Mouse (Mus musculus) stomach, embryonic 16.5 days (tissue): Measurements from ENCODE around the gene Kif22. TPM values are rescaled to one million over a fixed set of nuclear protein-coding genes. Genes with fewer than 3 reads are reported as not detected.

Source experiments
- ATAC-seq: fragments of 200-750 bp; cut with Nextera tagmentation; 2 replicates; pipeline ENCODE4 v1.8.0; 2017; ENCODE audit warnings: moderate number of reproducible peaks, moderate TSS enrichment; ENCODE audit not compliant: insufficient read depth, low FRiP score
- H3K27ac ChIP-seq: fragments of 300-500 bp; sonication (generic); 2 replicates; pipeline ENCODE4 v1.5.1; 2014; ENCODE audit warnings: low read length
- H3K27me3 ChIP-seq: fragments of 300-500 bp; sonication (generic); 2 replicates; pipeline ENCODE4 v1.6.1; 2014; ENCODE audit warnings: low read length, control low read depth, mixed read lengths; ENCODE audit not compliant: control insufficient read depth, insufficient read depth
- H3K36me3 ChIP-seq: fragments of 300-500 bp; sonication (generic); 2 replicates; pipeline ENCODE4 v1.6.1; 2014; ENCODE audit warnings: low read length; ENCODE audit not compliant: control insufficient read depth, insufficient read depth
- H3K4me1 ChIP-seq: fragments of 300-500 bp; sonication (generic); 2 replicates; pipeline ENCODE4 v1.6.1; 2014; ENCODE audit warnings: low read length, control low read depth, mixed read lengths; ENCODE audit not compliant: control insufficient read depth, insufficient read depth
- H3K4me2 ChIP-seq: fragments of 300-500 bp; sonication (generic); 2 replicates; pipeline ENCODE4 v1.6.1; 2014; ENCODE audit warnings: low read depth, low read length, mixed read lengths
- H3K4me3 ChIP-seq: fragments of 300-500 bp; sonication (generic); replicated peaks from 2 replicates; pipeline ENCODE4 v1.5.1; 2014; ENCODE audit warnings: mild to moderate bottlenecking, low read length
- H3K9ac ChIP-seq: fragments of 300-500 bp; sonication (generic); 2 replicates; pipeline ENCODE4 v1.6.1; 2014; ENCODE audit warnings: low read length
- H3K9me3 ChIP-seq: fragments of 300-500 bp; sonication (generic); replicated peaks from 2 replicates; pipeline ENCODE4 v1.6.1; 2016; ENCODE audit warnings: low read length, control low read depth; ENCODE audit not compliant: control insufficient read depth
- WGBS: fragments of 180-500 bp; shearing (Covaris S2); extraction: QIAGEN DNeasy Blood & Tissue Kit; methylation state at CpG from one replicate; pipeline ENCODE4 v1.1.7; 2014; 5-methylcytosine and 5-hydroxymethylcytosine counted together
- polyA plus RNA-seq: library from polyadenylated mRNA; unstranded; fragments of >200 nt; fragmentation: Nextera tagmentation; extraction: Ambion mirVana; gene quantifications from 2 replicates; pipeline ENCODE4 v1.2.1, GENCODE M21; 2015

Kif22 gene
- polyA plus RNA-seq, 1 experiment from 2014 or later, result 92.2 TPM

DNA sequence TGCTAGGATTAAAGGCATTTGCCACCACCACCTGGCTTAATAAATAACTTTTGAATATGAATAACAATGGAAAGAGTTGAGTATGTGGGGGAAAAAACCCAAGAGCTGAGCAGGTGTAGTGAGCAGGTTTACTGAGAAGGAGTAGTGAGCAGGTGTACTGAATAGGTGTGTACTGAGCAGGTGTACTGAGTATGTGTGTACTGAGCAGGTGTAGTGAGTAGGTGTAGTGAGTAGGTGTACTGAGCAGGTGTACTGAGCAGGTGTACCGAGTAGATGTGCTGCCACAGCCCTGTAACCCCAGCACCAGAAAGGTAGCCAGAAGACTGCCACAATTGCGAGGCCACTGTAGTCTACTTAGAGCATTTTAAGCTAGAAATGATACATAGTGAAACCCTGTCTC is 42.5 kb upstream of the Kif22 start:
- Histone ChIP-seq H3K27me3 (no peaks in the 10 kb centered on the region), H3K4me1 (peaks cover 4% of the 10 kb centered on the region; the same call in 1 of the 2 replicates), H3K4me2 (no peak overlapping the region), H3K4me3 (no peak overlapping the region), H3K9ac (no peak overlapping the region), H3K36me3 (no peaks in the 10 kb centered on the region), H3K27ac (no peak overlapping the region), H3K9me3 (no peaks in the 10 kb centered on the region)
- 74% methylated on average over 2 of the region's 2 CpGs for WGBS
- no peak for ATAC-seq

DNA sequence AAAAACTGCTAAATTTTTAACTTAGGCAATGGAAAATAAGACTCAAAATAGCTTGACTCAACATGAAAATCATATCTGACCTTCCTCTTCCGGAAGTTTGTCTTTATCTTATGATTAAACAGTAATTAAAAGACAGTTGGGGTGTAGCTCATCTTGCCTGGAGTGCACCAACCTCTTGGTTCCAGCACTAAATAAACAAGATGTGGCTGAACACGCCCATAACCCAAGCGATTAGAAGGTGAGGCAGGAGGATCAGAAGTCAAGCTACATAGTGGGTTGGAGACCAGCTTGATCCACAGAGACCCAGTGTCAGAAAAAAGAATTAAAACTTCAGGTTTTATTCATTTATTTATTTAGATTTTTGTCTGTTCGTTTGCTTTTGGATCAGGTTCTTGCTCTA is 41.4 kb upstream of the Kif22 start:
- no peak overlapping the region for H3K9ac ChIP-seq
- WGBS, result 64% methylated on average over 4 of the region's 4 CpGs
- no peaks in the 10 kb centered on the region for H3K27me3 ChIP-seq
- no peak overlapping the region for H3K4me3 ChIP-seq
- H3K4me2 ChIP-seq, result no peak overlapping the region
- ATAC-seq, result no peak
- H3K4me1 ChIP-seq, result no peaks in the 10 kb centered on the region
- no peaks in the 10 kb centered on the region for H3K9me3 ChIP-seq
- H3K27ac ChIP-seq, result no peak overlapping the region
- H3K36me3 ChIP-seq, result no peaks in the 10 kb centered on the region

DNA sequence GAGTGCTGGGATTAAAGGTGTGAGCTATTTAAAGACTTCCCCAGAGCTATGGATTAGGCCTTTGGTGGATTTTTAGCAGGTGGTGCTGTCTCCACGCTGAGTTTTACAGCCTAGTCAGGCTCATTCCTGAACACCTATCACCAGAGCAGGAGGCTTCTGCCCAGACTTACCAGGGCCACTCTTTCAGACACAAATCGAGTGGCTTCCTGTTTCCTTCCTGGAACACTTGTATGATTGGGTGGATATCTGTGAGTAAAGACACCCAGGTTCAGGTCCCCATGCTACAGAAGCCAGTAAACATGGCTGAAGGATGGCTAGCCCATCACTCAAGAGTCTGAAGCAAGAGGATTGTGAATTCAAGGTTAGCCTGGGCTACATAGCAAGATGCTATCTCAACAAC is 40.7 kb upstream of the Kif22 start:
- WGBS, result 51% methylated on average over 2 of the region's 2 CpGs

DNA sequence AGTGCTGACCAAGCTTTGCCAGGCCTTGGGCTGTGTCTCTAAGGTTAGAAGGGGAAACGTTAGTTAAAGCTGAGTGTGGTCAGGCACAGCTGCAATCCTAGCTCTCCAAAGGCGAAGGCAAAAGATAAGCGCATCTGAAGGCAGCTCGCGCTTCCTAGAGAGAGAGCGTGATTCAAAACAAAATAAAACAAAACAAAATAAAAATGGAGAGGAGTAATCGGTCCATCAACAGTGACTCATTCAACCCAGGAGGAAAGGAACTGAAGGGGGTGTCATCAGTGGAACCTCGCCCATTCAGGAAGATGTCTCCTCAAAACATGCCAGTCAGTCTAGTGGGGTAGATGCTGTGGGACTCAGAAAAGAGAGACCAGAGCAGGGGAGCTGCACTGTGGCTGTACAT is 40.0 kb upstream of the Kif22 start:
- H3K36me3 ChIP-seq, result no peaks in the 10 kb centered on the region
- H3K27me3 ChIP-seq, result no peaks in the 10 kb centered on the region
- no peak overlapping the region for H3K4me3 ChIP-seq
- no peaks in the 10 kb centered on the region for H3K9me3 ChIP-seq
- H3K4me2 ChIP-seq, result no peak overlapping the region
- WGBS, result 77% methylated on average over 8 of the region's 8 CpGs
- no peak overlapping the region for H3K27ac ChIP-seq
- no peak for ATAC-seq
- no peaks in the 10 kb centered on the region for H3K4me1 ChIP-seq
- no peak overlapping the region for H3K9ac ChIP-seq

More for the DNA sequence above, 40.7 kb upstream of the Kif22 start:
- no peak overlapping the region for H3K4me3 ChIP-seq
- H3K4me1 ChIP-seq, result no peaks in the 10 kb centered on the region
- H3K4me2 ChIP-seq, result no peak overlapping the region
- no peak for ATAC-seq
- no peaks in the 10 kb centered on the region for H3K36me3 ChIP-seq
- H3K27me3 ChIP-seq, result no peaks in the 10 kb centered on the region
- no peaks in the 10 kb centered on the region for H3K9me3 ChIP-seq
- no peak overlapping the region for H3K9ac ChIP-seq
- no peak overlapping the region for H3K27ac ChIP-seq

DNA sequence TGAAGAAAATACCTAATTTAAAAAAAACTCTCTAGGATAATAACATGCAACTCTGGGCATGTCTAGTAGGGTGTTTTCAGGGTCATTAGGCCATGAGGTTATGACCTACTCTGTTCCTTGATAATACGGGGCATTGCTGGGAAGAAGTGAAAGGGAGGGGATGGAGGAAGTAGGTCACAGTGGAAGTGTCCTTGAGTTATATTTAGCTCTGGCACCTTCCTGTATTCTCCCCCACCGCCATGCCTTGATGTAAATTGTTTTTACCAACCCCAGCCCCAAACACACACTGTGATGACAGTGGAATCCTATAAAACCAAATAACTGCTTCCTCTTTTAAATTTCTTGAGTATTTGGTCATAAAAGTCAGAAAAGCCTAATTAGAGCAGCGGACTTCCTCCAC is 37.8 kb upstream of the Kif22 start:
- Histone ChIP-seq H3K36me3 (no peaks in the 10 kb centered on the region), H3K9ac (no peak overlapping the region), H3K9me3 (no peaks in the 10 kb centered on the region), H3K4me1 (no peaks in the 10 kb centered on the region), H3K4me2 (no peak overlapping the region), H3K27ac (no peak overlapping the region), H3K27me3 (no peaks in the 10 kb centered on the region), H3K4me3 (no peak overlapping the region)
- no peak for ATAC-seq
- WGBS, result 51% methylated on average over 3 of the region's 3 CpGs

DNA sequence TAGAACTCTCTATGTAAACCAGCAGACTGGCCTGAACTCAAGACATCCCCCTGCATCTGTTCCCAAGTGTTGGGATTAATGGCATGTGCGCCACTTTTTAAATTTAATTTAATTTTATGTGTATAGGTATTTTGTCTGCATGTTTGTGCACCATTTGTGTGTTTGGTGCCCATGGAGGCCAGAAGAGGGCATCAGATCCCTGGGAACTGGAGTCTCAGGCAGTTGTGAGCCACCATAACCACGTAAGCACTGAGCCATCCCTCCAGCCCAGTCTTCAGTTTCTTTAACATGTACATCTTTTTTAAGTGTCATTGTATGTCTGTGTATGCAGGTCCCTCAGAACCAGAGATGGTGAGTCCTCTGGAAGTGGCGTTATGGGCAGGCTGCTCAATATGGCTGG is 35.4 kb upstream of the Kif22 start:
- no peaks in the 10 kb centered on the region for H3K27me3 ChIP-seq
- 87% methylated on average over 3 of the region's 3 CpGs for WGBS
- ATAC-seq, result no peak

DNA sequence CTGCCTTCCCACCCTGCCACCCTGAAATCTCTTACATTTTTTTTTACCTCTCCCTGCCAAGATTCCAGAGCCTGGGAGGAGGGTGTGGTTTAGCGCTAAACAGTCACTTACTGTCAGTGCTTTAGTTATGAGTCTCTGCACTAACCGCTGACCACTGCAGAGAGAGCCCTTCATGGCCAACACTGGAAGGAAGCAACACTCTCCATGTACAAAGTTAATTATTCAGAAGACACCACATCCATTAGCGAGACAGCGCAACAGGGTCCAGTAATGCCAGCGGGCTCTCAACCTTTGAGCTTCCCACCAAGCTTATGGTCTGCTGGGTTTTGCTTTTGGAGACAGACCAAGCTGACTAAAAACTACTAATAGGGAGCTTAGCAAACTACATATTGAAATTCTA is 33.9 kb upstream of the Kif22 start:
- Histone ChIP-seq H3K27ac (no peak overlapping the region), H3K9me3 (no peaks in the 10 kb centered on the region)
- ATAC-seq, result no peak

More for the DNA sequence above, 35.4 kb upstream of the Kif22 start:
- no peaks in the 10 kb centered on the region for H3K4me1 ChIP-seq
- H3K27ac ChIP-seq, result no peak overlapping the region
- H3K4me3 ChIP-seq, result no peak overlapping the region
- H3K9ac ChIP-seq, result no peak overlapping the region
- no peaks in the 10 kb centered on the region for H3K9me3 ChIP-seq
- no peak overlapping the region for H3K4me2 ChIP-seq
- H3K36me3 ChIP-seq, result no peaks in the 10 kb centered on the region

DNA sequence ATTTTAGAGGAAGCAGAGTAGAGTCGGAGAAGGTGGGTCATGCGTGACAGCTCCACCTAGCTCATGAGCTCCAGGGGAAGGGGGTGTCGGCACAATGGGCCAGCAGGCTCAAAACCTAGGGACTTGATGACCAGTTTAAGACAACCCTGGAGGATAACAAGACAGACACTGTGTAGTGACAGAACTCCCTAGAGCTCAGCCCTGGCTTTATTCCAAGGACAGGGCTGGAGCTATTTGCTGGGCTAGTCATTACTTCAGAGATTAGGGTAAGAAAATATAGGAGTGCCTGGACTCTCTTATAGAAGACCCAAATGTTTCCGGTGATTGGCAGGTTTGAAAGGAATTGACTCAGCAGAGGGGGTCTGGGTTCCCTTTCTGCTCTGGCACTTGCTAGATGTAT is 30.9 kb upstream of the Kif22 start:
- no peak for ATAC-seq
- Histone ChIP-seq H3K27me3 (no peaks in the 10 kb centered on the region), H3K4me1 (no peaks in the 10 kb centered on the region), H3K9me3 (no peaks in the 10 kb centered on the region), H3K27ac (no peak overlapping the region), H3K9ac (no peak overlapping the region), H3K4me3 (no peak overlapping the region), H3K4me2 (no peak overlapping the region), H3K36me3 (no peaks in the 10 kb centered on the region)
- 81% methylated on average over 4 of the region's 4 CpGs for WGBS

More for the DNA sequence above, 33.9 kb upstream of the Kif22 start:
- Histone ChIP-seq H3K36me3 (no peaks in the 10 kb centered on the region), H3K9ac (no peak overlapping the region), H3K27me3 (no peaks in the 10 kb centered on the region), H3K4me1 (no peaks in the 10 kb centered on the region), H3K4me3 (no peak overlapping the region), H3K4me2 (no peak overlapping the region)
- WGBS, result 83% methylated on average over 5 of the region's 5 CpGs

DNA sequence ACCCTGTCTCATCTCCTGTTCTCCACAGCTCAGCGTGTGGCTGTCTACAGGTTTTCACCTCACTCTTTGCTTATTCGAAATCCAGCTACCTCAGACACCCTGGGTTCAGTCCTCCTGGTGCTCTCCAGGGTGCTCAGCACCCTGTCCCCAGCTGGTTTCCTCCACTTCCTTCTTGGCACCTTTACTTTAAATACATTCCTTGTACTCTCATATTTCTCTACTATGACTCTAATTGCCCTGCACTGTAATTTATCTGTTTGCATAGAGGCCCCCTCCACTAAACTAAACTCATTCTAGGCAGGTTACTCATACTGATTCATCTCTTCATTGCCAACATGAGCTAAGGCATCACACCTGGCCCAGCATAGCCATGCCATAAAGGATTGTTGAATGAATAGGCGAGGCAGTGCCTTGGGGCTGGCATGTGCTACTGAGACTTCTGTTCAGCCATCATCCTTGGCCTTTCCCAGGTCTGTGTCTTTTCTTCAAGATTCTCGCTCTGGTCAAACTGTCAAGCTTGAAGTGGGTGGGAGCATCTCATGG is 28.7 kb upstream of the Kif22 start:
- Histone ChIP-seq H3K9me3 (no peaks in the 10 kb centered on the region), H3K9ac (no peak overlapping the region), H3K27ac (no peak overlapping the region), H3K4me2 (no peak overlapping the region), H3K36me3 (no peaks in the 10 kb centered on the region), H3K4me3 (no peak overlapping the region), H3K27me3 (no peaks in the 10 kb centered on the region), H3K4me1 (no peaks in the 10 kb centered on the region)
- ATAC-seq, result no peak
- WGBS, result 77% methylated on average over 4 of the region's 4 CpGs

DNA sequence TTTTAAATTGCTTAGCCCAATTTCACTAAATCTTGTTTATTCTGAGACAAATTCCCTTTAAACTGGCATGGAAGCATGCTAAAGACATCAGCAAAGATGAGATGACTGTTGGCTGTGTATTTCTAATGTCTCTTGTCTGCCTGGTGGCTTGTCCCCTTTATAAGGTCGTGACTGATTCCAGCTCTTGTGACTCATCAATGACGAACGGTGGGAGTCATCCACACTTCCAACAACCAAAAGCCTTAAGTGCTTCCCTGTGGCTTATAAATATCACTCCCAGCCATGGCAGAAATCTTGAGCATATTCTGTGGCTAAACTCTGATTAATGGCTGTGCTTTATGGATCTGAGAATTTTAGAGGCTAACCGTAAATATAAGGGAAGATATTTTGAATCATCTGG is 24.0 kb upstream of the Kif22 start:
- H3K27ac ChIP-seq, result no peak overlapping the region
- H3K4me1 ChIP-seq, result no peaks in the 10 kb centered on the region
- 0 out of 2 replicates have a peak, but pooled peaks cover 3% of the 10 kb centered on the region for H3K9me3 ChIP-seq
- H3K27me3 ChIP-seq, result no peaks in the 10 kb centered on the region
- ATAC-seq, result no peak
- H3K36me3 ChIP-seq, result no peaks in the 10 kb centered on the region
- H3K9ac ChIP-seq, result no peak overlapping the region
- H3K4me2 ChIP-seq, result no peak overlapping the region
- no peak overlapping the region for H3K4me3 ChIP-seq
- 68% methylated on average over 4 of the region's 4 CpGs for WGBS
